Mouse (Mus musculus): ENCODE results near the gene Rbpj.

DNA sequence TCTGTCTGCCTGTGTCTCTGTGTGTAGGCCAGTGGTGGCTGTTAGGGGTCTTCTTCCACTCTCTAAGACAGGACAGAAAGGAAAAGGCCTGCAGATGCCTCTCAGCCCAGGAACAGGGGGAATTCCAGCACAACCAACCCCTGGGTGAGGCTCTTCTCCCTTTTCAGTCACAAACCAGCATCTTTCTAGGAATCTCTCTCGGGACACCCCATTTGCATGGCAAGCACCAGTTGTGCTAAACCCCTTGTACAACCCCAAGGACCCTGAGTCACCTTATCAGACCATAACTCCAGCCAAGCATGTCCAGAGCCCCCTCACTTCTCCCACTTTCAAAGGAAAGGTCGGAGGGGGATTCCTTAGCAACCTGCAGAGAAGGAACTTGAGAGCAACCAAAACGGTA lies 13.0 kb upstream of the Rbpj start:
- TF ChIP-seq POLR2A (IDR thresholded peaks at IDR 0.05; ENCODE audit: low read depth, low read length) = no peak
- TF ChIP-seq CTCF (IDR thresholded peaks at IDR 0.05; ENCODE audit: extremely low read depth, insufficient read length, insufficient replicate concordance, low read depth, low read length) = no peak

Measured in small intestine, adult 2 months (tissue).